Mouse (Mus musculus): ENCODE data around the gene Scmh1.

GRCm38 (mm10) chr4:120372838-120373237 is 32.2 kb upstream of the Scmh1 start:
- TF ChIP-seq CTCF (IDR thresholded peaks at IDR 0.05; ENCODE audit: insufficient read depth, low read depth, low read length) (no peak), POLR2A (IDR thresholded peaks at IDR 0.05; ENCODE audit: insufficient read depth, low read depth, low read length) (no peak)
